Mouse (Mus musculus): ENCODE results near the gene Chd3.

The Chd3 gene

GRCm38 (mm10) chr11:69366855-69367615 lies 2.2 kb downstream of the Chd3 start:
- ATAC-seq (ENCODE audit: insufficient number of reproducible peaks, low FRiP score, low TSS enrichment): no peak

- no peak for ATAC-seq (ENCODE audit: insufficient number of reproducible peaks, low FRiP score, low TSS enrichment)
Observed at GRCm38 (mm10) chr11:69366157-69366854, 2.9 kb downstream of the Chd3 start.

- no peak for ATAC-seq (ENCODE audit: insufficient number of reproducible peaks, low FRiP score, low TSS enrichment)
Observed at GRCm38 (mm10) chr11:69365722-69366121, 3.5 kb downstream of the Chd3 start.

GRCm38 (mm10) chr11:69364910-69365309 lies 4.3 kb downstream of the Chd3 start:
- ATAC-seq (ENCODE audit: insufficient number of reproducible peaks, low FRiP score, low TSS enrichment): 0 out of 2 replicates have a peak, but pooled peaks have one; percentile 37

- no peak for ATAC-seq (ENCODE audit: insufficient number of reproducible peaks, low FRiP score, low TSS enrichment)
Observed at GRCm38 (mm10) chr11:69364376-69364775, 4.8 kb downstream of the Chd3 start.

GRCm38 (mm10) chr11:69362479-69362878 lies 6.7 kb downstream of the Chd3 start:
- no peak for ATAC-seq (ENCODE audit: insufficient number of reproducible peaks, low FRiP score, low TSS enrichment)

DNA sequence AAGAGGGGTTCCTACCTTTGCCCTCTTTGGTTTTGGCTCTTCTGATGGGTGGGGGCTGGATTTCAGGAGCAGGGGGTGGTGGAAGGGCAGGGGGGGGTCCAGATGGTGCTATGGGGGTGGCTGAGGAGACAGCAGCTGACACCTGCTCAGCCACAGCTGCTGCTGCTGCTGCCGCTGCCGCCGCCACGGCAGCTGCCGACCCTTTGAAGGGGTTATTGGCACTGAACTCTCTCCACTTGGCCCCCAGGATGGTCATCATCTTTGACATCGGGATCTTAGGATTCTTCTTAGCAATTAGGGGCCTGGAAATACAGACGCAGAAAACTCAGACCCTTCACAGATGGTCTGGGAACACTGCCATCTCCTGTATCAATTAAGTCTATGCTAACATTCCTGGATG lies 7.2 kb downstream of the Chd3 start:
- ATAC-seq (ENCODE audit: insufficient number of reproducible peaks, low FRiP score, low TSS enrichment): no peak

- no peak for ATAC-seq (ENCODE audit: insufficient number of reproducible peaks, low FRiP score, low TSS enrichment)
Observed at GRCm38 (mm10) chr11:69357690-69358089, 11.5 kb downstream of the Chd3 start.

DNA sequence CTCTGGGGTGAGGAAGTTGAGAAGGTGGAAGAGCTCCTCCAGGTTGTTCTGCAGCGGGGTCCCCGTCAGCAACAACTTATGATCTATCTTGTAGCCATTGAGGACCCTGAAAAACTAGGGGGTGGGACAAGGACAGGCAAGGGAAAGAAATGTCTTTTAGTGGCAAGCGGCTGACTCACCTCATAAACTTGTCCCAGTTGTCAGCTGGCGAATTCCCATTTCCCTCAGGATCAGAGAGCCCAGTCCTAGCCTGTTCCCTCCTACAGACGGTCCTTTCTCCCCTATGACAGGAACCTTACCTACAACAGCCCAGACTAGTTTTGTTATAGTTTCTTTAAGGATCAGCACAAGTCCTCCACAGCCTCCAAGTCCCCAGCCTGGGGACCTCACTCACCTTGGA lies 12.7 kb downstream of the Chd3 start:
- ATAC-seq (ENCODE audit: insufficient number of reproducible peaks, low FRiP score, low TSS enrichment): no peak

DNA sequence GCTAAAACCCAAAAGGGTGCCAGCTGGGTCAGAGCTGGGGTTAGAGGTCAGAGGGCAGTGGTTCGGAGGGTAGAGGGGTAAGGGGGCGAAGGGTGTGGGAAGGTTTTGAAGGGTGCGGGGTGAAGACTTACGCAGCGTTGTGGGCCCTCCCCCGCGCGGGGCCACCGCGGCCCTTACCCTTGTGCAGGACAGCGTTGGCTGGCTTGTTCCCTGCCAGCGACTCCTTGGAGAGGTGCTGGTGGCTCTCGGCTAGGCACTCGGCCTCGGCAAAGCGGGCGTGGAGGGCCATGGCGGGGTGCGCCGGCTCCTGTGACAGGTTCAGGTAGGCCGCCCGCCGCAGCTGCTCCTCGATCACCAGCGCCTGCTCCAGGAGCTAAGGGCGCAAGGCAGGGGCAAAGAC lies 22.8 kb downstream of the Chd3 start:
- no peak for ATAC-seq (ENCODE audit: insufficient number of reproducible peaks, low FRiP score, low TSS enrichment)

- peak; percentile 49; the same call in 1 of the 2 replicates for ATAC-seq (ENCODE audit: insufficient number of reproducible peaks, low FRiP score, low TSS enrichment)
Observed at GRCm38 (mm10) chr11:69340161-69341131, 28.8 kb downstream of the Chd3 start, which contains the start of gene Rnf227. TSS of gene Rnf227 (plus strand) at chr11:69340461.

DNA sequence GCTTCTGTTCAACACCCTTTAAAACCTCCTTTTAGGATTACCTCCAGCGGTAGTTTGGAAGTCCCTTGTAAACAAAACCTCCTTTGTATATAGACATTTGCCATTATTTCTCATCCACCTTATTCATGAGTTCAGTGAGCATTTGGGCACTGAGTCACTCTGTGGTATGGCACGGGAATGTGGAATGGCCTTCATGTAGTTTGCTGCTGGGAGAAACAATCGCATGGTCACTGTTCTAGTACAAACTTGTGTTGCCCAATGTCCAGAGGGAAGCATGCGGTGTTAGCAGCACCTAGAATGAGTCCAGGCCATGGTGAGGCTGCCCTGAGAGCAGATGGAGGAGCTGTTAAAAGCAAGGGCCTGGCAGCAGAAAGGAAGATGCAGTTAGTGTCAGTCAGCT lies 34.4 kb downstream of the Chd3 start:
- no peak for ATAC-seq (ENCODE audit: insufficient number of reproducible peaks, low FRiP score, low TSS enrichment)

DNA sequence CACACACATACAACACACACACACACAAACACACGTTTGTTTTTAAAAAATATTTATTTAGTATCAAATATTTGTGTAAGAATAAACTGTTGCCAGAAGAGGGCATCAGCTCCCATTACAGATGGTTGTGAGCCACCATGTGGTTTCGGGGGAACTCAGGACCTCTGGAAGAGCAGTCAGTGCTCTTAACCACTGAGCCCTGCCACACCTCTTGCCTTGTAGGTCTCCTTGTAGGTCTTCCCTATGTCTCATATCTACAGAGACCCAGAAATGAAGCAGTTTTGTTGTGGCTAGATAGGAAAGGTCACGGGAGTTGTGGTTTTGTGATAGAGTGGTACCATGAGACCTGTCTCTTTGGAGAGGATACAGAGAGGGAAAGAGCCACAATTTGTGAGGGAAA lies 35.3 kb downstream of the Chd3 start:
- ATAC-seq (ENCODE audit: insufficient number of reproducible peaks, low FRiP score, low TSS enrichment): no peak

DNA sequence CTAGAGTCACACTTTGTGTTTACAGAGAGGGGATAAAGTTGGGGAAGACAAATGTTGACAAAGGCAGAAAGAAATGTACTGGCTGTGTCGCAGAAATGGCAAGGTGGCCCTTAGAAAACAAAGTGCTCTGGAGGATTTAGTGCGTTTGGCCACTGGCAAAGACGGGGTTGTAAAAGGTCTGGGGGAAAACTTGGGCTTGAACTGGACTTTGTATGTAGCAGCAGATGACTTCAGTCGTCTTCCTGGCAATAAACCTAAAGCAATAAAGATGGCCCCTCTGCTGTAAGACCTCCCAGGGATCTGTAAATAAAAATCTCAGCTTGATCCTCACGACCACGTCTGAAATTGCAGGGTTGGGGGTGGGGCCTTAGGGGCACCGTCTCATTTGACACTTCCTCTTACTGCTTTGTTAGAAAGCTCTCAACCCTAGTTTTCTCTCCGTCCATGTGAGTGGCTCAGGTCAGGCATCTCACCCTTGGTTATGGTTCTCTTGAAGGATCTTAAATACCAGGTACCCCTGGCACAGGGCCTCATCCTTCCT lies 36.4 kb downstream of the Chd3 start:
- ATAC-seq (ENCODE audit: insufficient number of reproducible peaks, low FRiP score, low TSS enrichment): no peak

GRCm38 (mm10) chr11:69331929-69332405 lies 37.2 kb downstream of the Chd3 start:
- peak; percentile 45; the same call in 1 of the 2 replicates for ATAC-seq (ENCODE audit: insufficient number of reproducible peaks, low FRiP score, low TSS enrichment)

GRCm38 (mm10) chr11:69331152-69331551 lies 38.1 kb downstream of the Chd3 start:
- no peak for ATAC-seq (ENCODE audit: insufficient number of reproducible peaks, low FRiP score, low TSS enrichment)

DNA sequence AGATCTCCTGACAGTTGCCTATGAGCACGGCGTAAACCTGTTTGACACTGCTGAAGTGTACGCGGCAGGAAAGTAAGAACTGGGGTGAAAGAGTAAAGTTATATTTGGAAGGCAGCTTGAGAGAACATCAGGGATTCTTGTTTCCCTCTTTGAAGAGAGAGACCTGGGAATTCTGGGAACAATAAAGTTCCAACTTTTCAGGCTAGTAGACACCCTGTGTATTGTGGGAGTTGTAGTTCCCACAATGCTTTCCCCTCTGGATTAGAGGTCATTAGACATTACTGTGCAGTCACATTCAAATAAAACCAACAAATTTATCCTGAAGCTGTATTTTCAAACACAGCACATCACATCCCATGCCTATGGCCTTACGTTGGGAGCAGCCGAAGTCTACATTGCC lies 40.7 kb downstream of the Chd3 start:
- ATAC-seq (ENCODE audit: insufficient number of reproducible peaks, low FRiP score, low TSS enrichment): no peak

GRCm38 (mm10) chr11:69327648-69328047 lies 41.6 kb downstream of the Chd3 start:
- ATAC-seq (ENCODE audit: insufficient number of reproducible peaks, low FRiP score, low TSS enrichment): no peak

DNA sequence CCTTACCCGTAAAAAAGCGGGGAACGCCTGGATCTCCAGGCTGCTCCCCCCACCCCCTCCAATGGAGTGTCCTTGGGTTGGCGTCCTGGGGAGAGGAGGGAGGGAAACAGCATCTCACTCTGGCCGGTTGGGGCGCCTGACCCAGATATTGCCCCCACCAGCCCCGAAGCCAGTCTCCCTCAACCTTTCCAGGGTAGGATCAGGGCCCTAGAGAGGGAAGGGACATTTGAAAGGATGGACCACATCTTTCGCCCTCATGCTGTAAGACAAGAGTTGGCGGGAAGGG lies 42.1 kb downstream of the Chd3 start:
- no peak for ATAC-seq (ENCODE audit: insufficient number of reproducible peaks, low FRiP score, low TSS enrichment)

DNA sequence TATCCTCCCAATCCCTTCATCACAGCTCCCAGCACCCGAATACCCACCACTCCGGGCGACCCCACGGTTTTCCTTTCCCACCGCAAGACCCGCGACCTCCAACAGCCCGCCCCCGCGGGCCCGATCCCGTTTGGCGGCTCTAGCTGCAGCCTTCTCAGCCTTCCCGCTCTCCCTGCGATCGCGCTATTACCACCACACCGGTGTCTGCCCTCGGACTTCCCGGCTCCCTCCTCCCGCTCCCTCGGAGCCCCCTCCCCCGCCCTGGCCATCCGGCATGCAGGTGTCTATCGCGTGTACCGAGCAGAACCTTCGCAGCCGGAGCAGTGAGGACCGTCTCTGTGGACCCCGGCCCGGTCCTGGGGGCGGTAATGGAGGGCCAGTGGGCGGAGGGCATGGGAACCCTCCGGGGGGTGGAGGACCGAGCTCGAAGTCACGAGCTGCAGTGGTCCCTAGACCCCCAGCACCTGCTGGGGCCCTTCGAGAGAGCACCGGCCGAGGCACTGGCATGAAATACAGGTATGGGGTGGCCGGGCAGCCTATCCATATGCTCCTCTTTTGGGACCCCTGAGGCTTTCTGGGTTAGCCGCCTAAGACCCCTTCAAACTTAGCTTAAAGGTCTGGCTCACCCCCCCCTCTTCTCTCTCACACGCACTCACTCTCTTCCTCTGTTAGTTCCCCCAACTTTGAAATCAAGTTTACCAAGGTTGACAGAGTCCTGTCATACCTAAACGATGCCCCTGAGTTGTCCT lies 42.6 kb downstream of the Chd3 start:
- ATAC-seq (ENCODE audit: insufficient number of reproducible peaks, low FRiP score, low TSS enrichment): no peak

Data from cerebellum, adult (tissue).